Mouse (Mus musculus): ENCODE results near the gene Erp29. TPM values are rescaled to one million over a fixed set of nuclear protein-coding genes. Genes with fewer than 3 reads are reported as not detected.

Erp29 gene
- total and polyA plus RNA-seq, 3 experiments, result 204 to 258 (median 252) TPM

DNA sequence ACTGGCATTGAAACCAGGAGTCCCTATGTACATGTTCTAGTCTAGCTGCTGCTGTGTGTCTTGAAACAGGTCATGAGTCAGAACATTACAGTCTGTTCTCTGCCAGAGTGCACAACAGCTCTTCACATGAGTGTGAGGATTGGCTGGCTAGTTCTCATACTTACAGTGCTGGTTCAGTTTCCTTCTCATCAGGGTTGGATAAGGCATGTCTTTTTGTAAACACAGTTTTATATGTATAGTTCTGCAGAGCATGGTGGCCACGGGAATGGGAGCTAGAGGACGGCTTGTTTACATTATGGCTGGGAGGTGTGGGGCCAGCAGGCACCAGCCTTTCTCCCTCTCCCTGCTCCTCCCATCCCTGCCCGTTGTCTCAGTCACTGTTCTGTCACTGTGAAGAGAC is 17.3 kb upstream of the Erp29 start:
- Histone ChIP-seq H3K36me3 (replicated peaks in 1 of 2; ENCODE audit: control insufficient read depth in 1 of 2, insufficient read depth in 1 of 2, low read length in 1 of 2) (no peaks in the 10 kb centered on the region), H3K27ac (ENCODE audit: insufficient read depth, low read depth) (no peak overlapping the region), H3K9ac (ENCODE audit: insufficient read depth, low read depth) (no peak overlapping the region), H3K4me1 (ENCODE audit: control insufficient read depth in 1 of 2, insufficient read depth in 2 of 2) (peaks cover 17 to 32% of the 10 kb centered on the region in 2 experiments), H3K27me3 (replicated peaks) (no peaks in the 10 kb centered on the region), H3K9me3 (replicated peaks; ENCODE audit: low read length) (no peaks in the 10 kb centered on the region), H3K79me2 (replicated peaks; ENCODE audit: control insufficient read depth, extremely low read depth, insufficient read depth, poor library complexity, severe bottlenecking) (no peaks in the 10 kb centered on the region), H3K4me2 (ENCODE audit: insufficient read depth, low read depth, poor library complexity, severe bottlenecking) (no peak overlapping the region), H3K4me3 (replicated peaks in 1 of 3; ENCODE audit: low read depth in 2 of 3, low read length in 2 of 3, poor library complexity in 1 of 3) (no peak overlapping the region)
- in situ Hi-C loops (cut with MboI; ENCODE audit: low pct_ligation_motif_present, low pct_unique_long_range_greater_than_20kb, low sequenced_read_pairs) (no loop called here), dilution Hi-C loops (cut with MboI; ENCODE audit: extremely low pct_ligation_motif_present, extremely low pct_unique_long_range_greater_than_20kb, low sequenced_read_pairs) (no loop called here)
- no peak for DNase-seq (ENCODE audit: extremely low read depth)
- peak; percentile 54; the same call in 1 of the 2 replicates for TF ChIP-seq IRF4 (IDR thresholded peaks at IDR 0.05; ENCODE audit: low read depth, low read length)
- no peak for TF ChIP-seq SMC3 (IDR thresholded peaks at IDR 0.05; ENCODE audit: low read depth, low read length)
- TF ChIP-seq SIN3A (IDR thresholded peaks at IDR 0.05; ENCODE audit: low read length), result no peak
- TF ChIP-seq TBP (conservative IDR thresholded peaks at IDR 0.05; ENCODE audit: low read depth, low read length), result no peak
- TF ChIP-seq TCF12 (IDR thresholded peaks at IDR 0.05; ENCODE audit: low read depth, low read length), result no peak
- TF ChIP-seq NRF1 (IDR thresholded peaks at IDR 0.05; ENCODE audit: low read depth, low read length), result no peak
- TF ChIP-seq BHLHE40 (IDR thresholded peaks at IDR 0.05; ENCODE audit: low read depth, low read length), result no peak
- TF ChIP-seq ZMIZ1 (IDR thresholded peaks at IDR 0.05; ENCODE audit: low read depth, low read length), result no peak

DNA sequence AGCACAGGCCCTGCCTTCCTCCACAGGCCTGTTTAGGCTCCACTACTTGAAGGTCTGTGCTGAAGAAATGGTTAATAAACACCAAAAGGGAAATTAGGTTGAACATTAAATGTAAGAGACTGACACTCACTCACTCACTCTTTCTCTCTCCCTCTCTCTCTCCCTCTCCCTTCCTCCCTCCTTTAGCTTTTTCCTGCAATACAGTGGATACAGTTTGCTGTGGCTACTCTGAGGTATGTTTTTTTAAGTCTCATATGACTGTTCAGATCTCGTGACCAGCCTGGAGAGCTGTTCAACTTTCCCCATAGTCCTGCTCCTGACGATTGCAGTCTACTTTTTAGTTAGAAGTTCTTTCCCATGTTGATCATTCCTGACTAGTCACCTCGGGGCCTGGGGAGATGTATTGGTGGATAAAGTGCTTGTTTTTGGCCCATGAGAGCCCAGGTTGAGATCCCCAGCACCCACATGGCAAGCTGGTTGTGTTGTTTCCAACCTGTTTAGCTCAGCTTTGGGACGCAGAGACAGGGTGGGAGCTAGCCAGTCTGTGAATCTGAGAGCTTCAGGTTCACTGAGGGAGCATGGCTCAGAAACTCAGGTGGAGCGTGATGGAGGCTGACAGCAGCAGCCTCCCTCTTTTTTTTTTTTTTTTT is 11.4 kb upstream of the Erp29 start:
- in situ Hi-C loops (cut with MboI; ENCODE audit: low pct_ligation_motif_present, low pct_unique_long_range_greater_than_20kb, low sequenced_read_pairs) (no loop called here), dilution Hi-C loops (cut with MboI; ENCODE audit: extremely low pct_ligation_motif_present, extremely low pct_unique_long_range_greater_than_20kb, low sequenced_read_pairs) (no loop called here)
- peaks cover 0 to 2% of the 10 kb centered on the region in 2 experiments for H3K36me3 ChIP-seq (replicated peaks in 1 of 2; ENCODE audit: control insufficient read depth in 1 of 2, insufficient read depth in 1 of 2, low read length in 1 of 2)

DNA sequence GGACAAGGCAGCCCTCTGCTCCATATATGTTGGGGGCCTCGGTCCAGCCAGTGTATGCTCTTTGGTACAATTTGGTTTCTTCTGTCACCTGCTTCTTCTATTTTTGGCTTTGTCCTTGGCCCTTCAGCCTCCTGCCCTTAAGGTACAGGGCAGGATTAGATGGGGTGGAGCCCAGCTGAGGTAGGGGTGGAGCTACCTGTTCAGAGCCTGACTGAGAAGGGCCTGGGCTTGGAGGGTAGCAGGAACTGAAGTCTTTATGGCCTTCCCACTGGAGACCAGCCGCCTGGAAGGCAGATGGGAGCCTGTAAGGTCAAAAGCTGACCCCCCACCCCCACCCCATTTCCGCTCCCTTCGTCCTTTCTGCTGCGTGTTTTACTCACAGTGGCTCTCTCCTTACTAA is 10.7 kb upstream of the Erp29 start:
- in situ Hi-C loops (cut with MboI; ENCODE audit: low pct_ligation_motif_present, low pct_unique_long_range_greater_than_20kb, low sequenced_read_pairs) (no loop called here), dilution Hi-C loops (cut with MboI; ENCODE audit: extremely low pct_ligation_motif_present, extremely low pct_unique_long_range_greater_than_20kb, low sequenced_read_pairs) (no loop called here)
- Histone ChIP-seq H3K27ac (ENCODE audit: insufficient read depth, low read depth) (no peak overlapping the region), H3K4me2 (ENCODE audit: insufficient read depth, low read depth, poor library complexity, severe bottlenecking) (no peak overlapping the region), H3K4me1 (ENCODE audit: control insufficient read depth in 1 of 2, insufficient read depth in 2 of 2) (peaks cover 5 to 8% of the 10 kb centered on the region in 2 experiments), H3K79me2 (replicated peaks; ENCODE audit: control insufficient read depth, extremely low read depth, insufficient read depth, poor library complexity, severe bottlenecking) (no peaks in the 10 kb centered on the region), H3K9ac (ENCODE audit: insufficient read depth, low read depth) (no peak overlapping the region), H3K4me3 (replicated peaks in 1 of 3; ENCODE audit: low read depth in 2 of 3, low read length in 2 of 3, poor library complexity in 1 of 3) (no peak overlapping the region), H3K36me3 (replicated peaks in 1 of 2; ENCODE audit: control insufficient read depth in 1 of 2, insufficient read depth in 1 of 2, low read length in 1 of 2) (peaks cover 0 to 2% of the 10 kb centered on the region in 2 experiments), H3K27me3 (replicated peaks) (no peaks in the 10 kb centered on the region), H3K9me3 (replicated peaks; ENCODE audit: low read length) (peaks cover 5% of the 10 kb centered on the region)
- TF ChIP-seq IRF4 (IDR thresholded peaks at IDR 0.05; ENCODE audit: low read depth, low read length) (no peak), ELF1 (IDR thresholded peaks at IDR 0.05; ENCODE audit: low read depth, low read length) (no peak), E2F4 (IDR thresholded peaks at IDR 0.05; ENCODE audit: insufficient replicate concordance, low read depth, low read length) (no peak), BHLHE40 (IDR thresholded peaks at IDR 0.05; ENCODE audit: low read depth, low read length) (no peak), POLR2AphosphoS2 (IDR thresholded peaks at IDR 0.05; ENCODE audit: low read depth, low read length) (no peak), USF1 (IDR thresholded peaks at IDR 0.05; ENCODE audit: low read depth, low read length) (no peak), ZNF384 (IDR thresholded peaks at IDR 0.05; ENCODE audit: low read depth, low read length) (no peak), ZMIZ1 (IDR thresholded peaks at IDR 0.05; ENCODE audit: low read depth, low read length) (no peak), ZC3H11A (IDR thresholded peaks at IDR 0.05; ENCODE audit: low read depth, low read length) (no peak), MXI1 (IDR thresholded peaks at IDR 0.05; ENCODE audit: low read depth, low read length) (no peak), CTCF (conservative IDR thresholded peaks at IDR 0.05 in 1 of 2, IDR thresholded peaks at IDR 0.05 in 1 of 2; ENCODE audit: low read depth in 2 of 2, low read length in 2 of 2) (no peak), PAX5 (IDR thresholded peaks at IDR 0.05; ENCODE audit: low read length) (no peak), KAT2A (IDR thresholded peaks at IDR 0.05; ENCODE audit: insufficient replicate concordance, low read length) (no peak), GABPA (IDR thresholded peaks at IDR 0.05; ENCODE audit: insufficient replicate concordance, low read depth, low read length) (no peak), CHD1 (IDR thresholded peaks at IDR 0.05; ENCODE audit: low read depth, low read length) (no peak), CHD2 (IDR thresholded peaks at IDR 0.05; ENCODE audit: low read length) (no peak), SIN3A (IDR thresholded peaks at IDR 0.05; ENCODE audit: low read length) (no peak), RAD21 (IDR thresholded peaks at IDR 0.05; ENCODE audit: low read depth, low read length) (no peak), TBP (conservative IDR thresholded peaks at IDR 0.05; ENCODE audit: low read depth, low read length) (no peak)
- DNase-seq (ENCODE audit: extremely low read depth), result no peak

More for the DNA sequence above, 11.4 kb upstream of the Erp29 start:
- Histone ChIP-seq H3K27ac (ENCODE audit: insufficient read depth, low read depth) (no peak overlapping the region), H3K27me3 (replicated peaks) (no peaks in the 10 kb centered on the region), H3K9me3 (replicated peaks; ENCODE audit: low read length) (peaks cover 5% of the 10 kb centered on the region), H3K4me2 (ENCODE audit: insufficient read depth, low read depth, poor library complexity, severe bottlenecking) (no peak overlapping the region), H3K4me1 (ENCODE audit: control insufficient read depth in 1 of 2, insufficient read depth in 2 of 2) (peaks cover 5 to 8% of the 10 kb centered on the region in 2 experiments), H3K79me2 (replicated peaks; ENCODE audit: control insufficient read depth, extremely low read depth, insufficient read depth, poor library complexity, severe bottlenecking) (no peaks in the 10 kb centered on the region), H3K4me3 (replicated peaks in 1 of 3; ENCODE audit: low read depth in 2 of 3, low read length in 2 of 3, poor library complexity in 1 of 3) (no peak overlapping the region), H3K9ac (ENCODE audit: insufficient read depth, low read depth) (no peak overlapping the region)
- TF ChIP-seq CHD2 (IDR thresholded peaks at IDR 0.05; ENCODE audit: low read length) (no peak), KAT2A (IDR thresholded peaks at IDR 0.05; ENCODE audit: insufficient replicate concordance, low read length) (no peak)
- no peak for DNase-seq (ENCODE audit: extremely low read depth)
